Mouse (Mus musculus) ES-E14 (cell line): ENCODE measurements at regions not wholly inside any gene's neighbourhood (a gene's known extent, or its start where the extent isn't known, plus 50 kb on each side); places are given as distances from the start of the nearest gene placed in this dataset.

Source experiments
- CHD2 ChIP-seq: IDR thresholded peaks from 2 replicates; pipeline ENCODE4 v1.6.1; 2014; ENCODE audit warnings: mild to moderate bottlenecking, low read depth, low read length, inconsistent platforms
- ZNF384 ChIP-seq: IDR thresholded peaks from 2 replicates; pipeline ENCODE4 v1.6.1; 2012; ENCODE audit warnings: low read depth, low read length, inconsistent platforms

- TF ChIP-seq ZNF384 (no peak), CHD2 (no peak)
Observed at GRCm38 (mm10) chr9:14111713-14112112, 163.2 kb upstream of the Sesn3 start.
